In genomic region chr6:88589517-88589916, GRCm38 (mm10) we compare ENCODE assay signal across 8 mouse cellular contexts. TPM values are rescaled to one million over a fixed set of nuclear protein-coding genes. Genes with fewer than 3 reads are reported as not detected.
DNase-seq lines count a peak whose midpoint lies in the region; ATAC-seq and TF ChIP-seq lines count a peak whose summit lies in the region.
"Had no signal": no experiment of that assay in that cellular context is flagged by ENCODE, and none has a peak within 500 bp of the region (broad histone marks: within the 10 kb centered on the region; RNA-seq: fewer than 3 reads in every experiment).

No protein-coding gene starts in this region.

- H3K4me2 ChIP-seq in liver, embryonic 11.5 days = no peak overlapping the region
- no peak overlapping the region for H3K4me2 ChIP-seq in forebrain, embryonic 11.5 days (ENCODE audit: low read depth, low read length, severe bottlenecking)
- H3K4me2 ChIP-seq in kidney, embryonic 16.5 days (replicated peaks; ENCODE audit: low read depth, low read length) = no peak overlapping the region
- H3K4me2 ChIP-seq: embryonic facial prominence, embryonic 13.5 days had no signal

- H3K4me1 ChIP-seq in liver, embryonic 11.5 days (replicated peaks; ENCODE audit: control insufficient read depth, insufficient read depth, low read length) = no peaks in the 10 kb centered on the region
- H3K4me1 ChIP-seq in bone marrow, adult 2 months (ENCODE audit: control insufficient read depth, insufficient read depth, low read length) = no peaks in the 10 kb centered on the region
- H3K4me1 ChIP-seq in forebrain, embryonic 11.5 days (replicated peaks; ENCODE audit: control insufficient read depth, insufficient read depth, low read length) = no peaks in the 10 kb centered on the region
- H3K4me1 ChIP-seq in kidney, embryonic 16.5 days (ENCODE audit: insufficient read depth, low read length) = no peaks in the 10 kb centered on the region

- H3K9me3 ChIP-seq in liver, embryonic 11.5 days (ENCODE audit: control insufficient read depth, low read length) = no peaks in the 10 kb centered on the region
- no peaks in the 10 kb centered on the region for H3K9me3 ChIP-seq in forebrain, embryonic 11.5 days (ENCODE audit: control insufficient read depth, low read length)
- H3K9me3 ChIP-seq in kidney, embryonic 16.5 days (ENCODE audit: low read length) = no peaks in the 10 kb centered on the region
- H3K9me3 ChIP-seq: embryonic facial prominence, embryonic 13.5 days had no signal

- no peak for ATAC-seq in liver, embryonic 11.5 days (replicated peaks; ENCODE audit: low FRiP score)
- ATAC-seq in forebrain, embryonic 11.5 days (replicated peaks; ENCODE audit: low FRiP score) = 0 out of 2 replicates have a peak, but pooled peaks have one; percentile 24
- ATAC-seq in kidney, embryonic 16.5 days (ENCODE audit: low FRiP score, low TSS enrichment) = 0 out of 2 replicates have a peak, but pooled peaks have one; percentile 51

- peak; percentile 25 for DNase-seq in liver
- DNase-seq in liver, embryonic 11.5 days (ENCODE audit: low spot score) = no peak
- DNase-seq in forebrain, embryonic 11.5 days (ENCODE audit: low spot score) = peak; percentile 60
- peak; percentile 42 to 43 for DNase-seq in lung, postnatal 4 days
- peak; percentile 24 for DNase-seq in yolk sac, embryonic 10.5 days (ENCODE audit: low spot score)

- H3K4me3 ChIP-seq in liver, embryonic 11.5 days (ENCODE audit: low read depth, low read length) = no peak overlapping the region
- no peak overlapping the region for H3K4me3 ChIP-seq in bone marrow, adult 2 months (replicated peaks; ENCODE audit: control insufficient read depth, low read depth, low read length)
- no peak overlapping the region for H3K4me3 ChIP-seq in forebrain, embryonic 11.5 days (ENCODE audit: low read depth, low read length)
- H3K4me3 ChIP-seq in kidney, embryonic 16.5 days (ENCODE audit: low read length) = no peak overlapping the region
- H3K4me3 ChIP-seq: embryonic facial prominence, embryonic 13.5 days had no signal

- WGBS in liver, embryonic 11.5 days = 30% methylated on average over 5 of the region's 5 CpGs
- WGBS in bone marrow, adult 2 months = 22% methylated on average over 5 of the region's 5 CpGs
- 28% methylated on average over 5 of the region's 5 CpGs for WGBS in forebrain, embryonic 11.5 days
- 14% methylated on average over 5 of the region's 5 CpGs for WGBS in kidney, embryonic 16.5 days

- no peak overlapping the region for H3K27ac ChIP-seq in liver, embryonic 11.5 days (ENCODE audit: low read depth, low read length)
- H3K27ac ChIP-seq in bone marrow, adult 2 months (ENCODE audit: control insufficient read depth, insufficient read depth, low read depth, low read length, poor library complexity) = no peak overlapping the region
- no peak overlapping the region for H3K27ac ChIP-seq in forebrain, embryonic 11.5 days (ENCODE audit: low read depth, low read length)
- no peak overlapping the region for H3K27ac ChIP-seq in kidney, embryonic 16.5 days (ENCODE audit: low read length)
- H3K27ac ChIP-seq: embryonic facial prominence, embryonic 13.5 days had no signal

- peak; percentile 49 for TF ChIP-seq CTCF in bone marrow, adult 2 months (IDR thresholded peaks at IDR 0.05; ENCODE audit: control insufficient read depth, insufficient read depth, low read length)

- no peak overlapping the region for H3K9ac ChIP-seq in liver, embryonic 11.5 days (ENCODE audit: low read depth, low read length)
- no peak overlapping the region for H3K9ac ChIP-seq in forebrain, embryonic 11.5 days (ENCODE audit: low read length)
- no peak overlapping the region for H3K9ac ChIP-seq in kidney, embryonic 16.5 days (replicated peaks; ENCODE audit: low read length)
- H3K9ac ChIP-seq: embryonic facial prominence, embryonic 13.5 days had no signal

- TF ChIP-seq POLR2A in bone marrow, adult 2 months (IDR thresholded peaks at IDR 0.05; ENCODE audit: borderline replicate concordance, control insufficient read depth, low read depth, low read length) = no peak

- no peaks in the 10 kb centered on the region for H3K36me3 ChIP-seq in liver, embryonic 11.5 days (ENCODE audit: control insufficient read depth, insufficient read depth, low read length)
- no peaks in the 10 kb centered on the region for H3K36me3 ChIP-seq in forebrain, embryonic 11.5 days (ENCODE audit: control insufficient read depth, insufficient read depth, low read length)
- no peaks in the 10 kb centered on the region for H3K36me3 ChIP-seq in kidney, embryonic 16.5 days (ENCODE audit: insufficient read depth, low read length)
- H3K36me3 ChIP-seq: embryonic facial prominence, embryonic 13.5 days had no signal

- H3K27me3 ChIP-seq in liver, embryonic 11.5 days (replicated peaks; ENCODE audit: control insufficient read depth, insufficient read depth, low read length) = no peaks in the 10 kb centered on the region
- no peaks in the 10 kb centered on the region for H3K27me3 ChIP-seq in forebrain, embryonic 11.5 days (ENCODE audit: control insufficient read depth, insufficient read depth, low read length)
- no peaks in the 10 kb centered on the region for H3K27me3 ChIP-seq in kidney, embryonic 16.5 days (ENCODE audit: insufficient read depth, low read length)
- H3K27me3 ChIP-seq: embryonic facial prominence, embryonic 13.5 days had no signal

RNA-seq across cellular contexts. Expression of gene Kbtbd12, which starts 48.2 kb away (rescaled TPM):
- polyA plus RNA-seq in liver, embryonic 11.5 days (2014; fragmentation: Nextera tagmentation; extraction: Ambion mirVana) = 0.12 and 0.52 TPM in 2 replicates
- 2.1 and 2.7 TPM in 2 replicates for polyA plus RNA-seq in bone marrow, adult 2 months (2011; ENCODE audit: insufficient read depth, insufficient read length, low replicate concordance, missing spikeins)
- 0.21 TPM in 1 of 2 replicates, not detected in the other for polyA plus RNA-seq in forebrain, embryonic 11.5 days (2014; fragmentation: Nextera tagmentation; extraction: Ambion mirVana)
- polyA plus RNA-seq in kidney, embryonic 16.5 days (2015; fragmentation: Nextera tagmentation; extraction: Ambion mirVana) = 0.84 TPM in 1 of 2 replicates, not detected in the other
